Mouse (Mus musculus) right cerebral cortex, postnatal 10 days (tissue): Measurements from ENCODE around the gene Entpd7.
A peak's percentile ranks its signal among the peaks of the same experiment; 100 is the strongest.

Experiments
- DNase-seq, 2 experiments: peaks; one replicate each; pipeline ENCODE4 v3.0.0; 2021; ENCODE audit warnings: low spot score in 2 of 2

Gene Entpd7

GRCm38 (mm10) chr19:43689419-43690246 is at the start of gene Entpd7:
Entpd7 (plus strand) TSS chr19:43689672.
- DNase-seq, result peak; percentile 98 to 99

- no peak for DNase-seq
These were observed 47.6 kb upstream of the Entpd7 start for GRCm38 (mm10) chr19:43641833-43642232.

GRCm38 (mm10) chr19:43642843-43643242 is 46.6 kb upstream of the Entpd7 start:
- DNase-seq, result no peak

- no peak for DNase-seq
These were observed 44.0 kb upstream of the Entpd7 start for GRCm38 (mm10) chr19:43645508-43645907.

GRCm38 (mm10) chr19:43646852-43647251 is 42.6 kb upstream of the Entpd7 start:
- DNase-seq, result no peak

DNA sequence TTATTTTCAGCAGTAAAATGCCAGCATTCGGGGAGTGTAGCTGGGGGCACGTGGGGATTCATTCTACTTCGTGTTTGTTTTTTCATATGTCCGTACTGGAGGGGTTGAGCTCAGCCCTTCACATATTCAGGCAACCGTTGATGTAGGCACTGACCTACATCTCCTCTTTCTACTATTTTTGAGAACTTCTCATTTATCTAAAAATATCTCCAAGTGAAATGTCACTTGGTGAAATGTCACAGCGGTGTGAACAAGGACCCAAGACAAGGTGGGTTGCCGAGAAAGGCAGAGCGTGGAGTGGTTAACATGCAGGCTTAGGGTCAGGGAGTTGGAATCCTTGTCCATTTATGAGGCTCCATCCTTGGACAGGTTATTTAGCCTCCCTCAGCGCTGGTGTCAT is 42.2 kb upstream of the Entpd7 start:
- DNase-seq, result no peak

GRCm38 (mm10) chr19:43648343-43648742 is 41.1 kb upstream of the Entpd7 start:
- no peak for DNase-seq

DNA sequence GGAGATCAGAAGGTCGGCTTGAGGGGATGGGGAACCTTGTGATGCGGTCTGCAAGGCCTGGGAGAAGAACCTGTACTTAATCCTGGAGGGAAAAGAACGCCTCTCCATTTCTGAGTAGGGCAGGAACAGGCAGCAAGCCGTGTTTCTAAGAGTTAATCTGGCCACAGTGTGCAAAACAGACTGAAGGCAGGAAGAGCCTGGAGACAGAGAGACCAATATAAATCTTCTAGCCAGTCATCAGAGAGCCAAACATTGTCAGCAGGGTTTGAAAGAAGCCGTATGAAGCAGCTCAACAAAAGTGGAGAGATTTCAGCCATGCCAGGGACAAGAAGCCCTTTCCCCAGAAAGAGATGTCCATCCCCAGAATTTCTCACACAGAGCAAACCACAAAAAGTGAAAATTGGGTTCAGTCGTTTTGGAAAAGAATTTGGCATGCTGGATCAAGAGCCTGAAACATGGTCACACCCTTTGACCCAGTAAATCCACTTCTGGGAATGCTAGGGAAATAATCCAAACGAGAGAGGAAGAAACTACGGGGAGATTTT is 38.2 kb upstream of the Entpd7 start:
- DNase-seq, result no peak

DNA sequence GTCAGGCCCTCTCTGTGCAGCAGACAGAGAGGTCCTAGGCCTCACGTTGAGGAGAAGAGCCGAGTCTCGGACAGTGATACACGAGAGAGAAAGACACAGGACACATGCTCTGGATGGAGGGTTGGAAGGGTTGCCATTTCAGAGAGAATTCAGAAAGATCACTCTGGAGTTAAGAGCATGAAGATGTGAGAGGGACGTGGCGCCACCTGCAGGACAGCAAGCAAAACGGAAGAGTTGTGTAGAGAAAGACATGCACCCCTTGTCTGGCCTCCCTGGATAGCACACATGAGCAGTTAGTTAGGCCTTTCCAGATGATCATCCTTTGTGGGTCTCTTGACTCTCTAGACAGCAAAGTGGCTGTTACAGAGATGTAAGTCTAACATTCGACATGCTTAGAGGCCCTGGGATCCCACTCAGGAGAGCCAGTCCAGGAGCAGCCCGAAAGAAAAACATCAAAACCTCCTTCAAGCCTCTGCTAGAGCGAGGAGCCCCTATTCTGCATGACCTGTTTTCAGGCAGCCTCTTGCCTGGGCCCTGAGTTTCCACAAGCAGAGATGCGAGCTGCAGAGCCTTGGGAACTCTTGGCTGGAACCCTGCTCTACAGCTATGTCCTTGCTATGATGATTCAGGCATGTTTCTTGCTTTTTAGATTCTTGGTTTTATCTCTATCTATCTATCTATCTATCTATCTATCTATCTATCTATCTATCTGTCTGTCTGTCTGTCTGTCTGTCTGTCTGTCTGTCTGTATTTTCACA is 33.6 kb upstream of the Entpd7 start:
- peak; percentile 68 to 88 for DNase-seq

GRCm38 (mm10) chr19:43659632-43660031 is 29.8 kb upstream of the Entpd7 start:
- no peak for DNase-seq

DNA sequence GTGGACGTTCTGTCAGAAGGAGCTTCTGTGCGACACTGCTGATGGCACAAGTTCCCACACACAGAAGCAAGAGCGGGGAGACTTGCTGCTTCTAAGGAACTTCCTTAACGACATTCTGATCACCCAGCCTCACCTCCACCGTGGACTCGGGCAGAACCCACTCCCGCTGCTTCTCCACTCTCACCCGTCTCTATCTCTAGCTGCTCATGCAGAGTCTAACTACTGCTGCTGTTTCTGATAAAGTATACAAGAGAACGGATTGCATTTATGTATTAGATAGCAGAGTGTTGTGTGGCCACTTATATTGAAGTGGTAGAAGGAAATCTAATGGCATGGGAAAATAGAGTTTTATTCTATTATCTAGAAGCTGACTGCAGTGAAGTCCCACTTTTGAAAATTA is 28.7 kb upstream of the Entpd7 start:
- no peak for DNase-seq

GRCm38 (mm10) chr19:43662176-43662967 is 27.1 kb upstream of the Entpd7 start:
- peak in 1 of 2 experiments; percentile 39 for DNase-seq

DNA sequence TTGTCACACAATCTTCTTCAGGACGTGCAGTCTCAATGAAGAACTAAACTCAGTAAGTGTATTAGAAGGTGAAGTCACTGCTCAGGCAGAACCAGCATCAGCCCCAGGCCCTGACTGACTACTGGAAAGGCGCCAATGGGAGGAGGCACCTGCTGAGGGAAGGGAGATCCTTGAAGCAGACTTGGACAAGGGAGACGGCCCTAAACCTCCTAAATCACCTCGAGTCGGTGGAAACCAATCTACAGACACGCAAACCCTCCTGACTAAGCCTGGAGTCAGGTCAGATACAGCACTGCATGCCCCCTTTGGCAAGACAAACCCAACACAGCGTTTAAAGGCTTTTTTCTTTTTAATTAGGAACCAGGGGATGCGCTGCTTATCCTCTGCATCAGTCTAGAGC is 26.0 kb upstream of the Entpd7 start:
- no peak for DNase-seq

DNA sequence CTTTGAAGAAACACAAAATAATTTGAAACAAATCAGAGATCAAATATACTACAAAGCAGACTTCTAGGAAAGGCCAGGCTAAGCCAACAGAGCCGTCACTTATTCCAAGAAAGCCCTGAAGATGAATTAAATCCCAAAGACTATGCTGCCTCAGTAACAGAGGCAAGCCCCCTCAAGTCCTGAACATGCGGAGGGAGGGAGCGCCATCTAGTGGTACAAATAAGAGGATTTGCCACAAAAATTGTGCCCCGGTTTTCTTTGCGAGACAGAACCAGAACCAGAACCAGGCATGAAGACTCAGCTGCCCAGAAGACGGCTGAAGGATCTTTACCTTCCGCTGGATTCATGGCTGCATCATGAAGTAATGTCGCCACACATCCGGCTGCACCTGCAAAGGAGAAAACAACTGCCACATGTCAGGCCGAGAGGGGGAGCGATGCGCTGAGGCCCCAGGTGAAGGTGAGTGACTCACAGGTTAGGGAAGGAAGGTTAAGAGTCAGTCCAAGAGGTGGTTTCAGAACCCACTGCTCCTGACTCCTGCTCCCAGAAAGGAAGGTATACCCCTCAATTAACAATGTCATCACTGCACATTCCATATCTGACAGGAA is 23.9 kb upstream of the Entpd7 start:
- DNase-seq, result peak; percentile 53 to 69

DNA sequence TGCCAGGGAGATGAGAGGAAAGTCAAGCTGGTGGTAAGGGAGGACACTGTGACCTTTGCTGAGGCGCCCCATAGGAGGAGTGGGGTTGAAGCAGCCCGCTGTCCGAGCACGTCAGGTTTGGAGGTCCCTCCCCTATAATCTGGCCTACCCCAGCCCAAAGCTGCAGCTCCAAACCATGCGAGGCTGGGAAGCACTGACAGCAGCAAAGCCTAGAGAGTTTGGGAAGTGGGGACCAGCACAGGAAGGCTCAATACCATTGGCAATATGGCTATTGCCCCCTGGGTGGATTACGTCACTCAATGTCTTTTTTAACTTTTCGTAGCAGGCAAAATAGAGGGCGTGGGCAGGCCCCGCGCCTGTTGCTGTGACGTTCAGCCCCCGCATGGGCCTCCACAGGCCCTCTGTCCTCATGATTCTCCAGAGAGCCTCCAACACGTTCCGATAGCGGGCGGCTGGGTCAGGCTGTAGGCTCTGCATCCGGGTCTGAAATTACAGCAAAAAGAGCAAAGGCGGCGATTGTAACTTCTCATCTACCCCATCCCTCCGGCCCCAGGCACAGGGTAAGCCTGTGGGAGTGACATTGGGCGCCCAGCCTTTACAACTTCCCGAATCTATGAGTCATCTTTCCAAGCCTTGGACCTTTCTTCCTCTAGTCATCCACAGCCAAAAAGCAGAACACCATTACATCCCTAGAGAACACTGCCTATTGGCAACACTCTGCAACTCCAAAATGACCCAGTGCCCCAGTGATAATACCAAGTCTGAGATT is 22.6 kb upstream of the Entpd7 start:
- no peak for DNase-seq

DNA sequence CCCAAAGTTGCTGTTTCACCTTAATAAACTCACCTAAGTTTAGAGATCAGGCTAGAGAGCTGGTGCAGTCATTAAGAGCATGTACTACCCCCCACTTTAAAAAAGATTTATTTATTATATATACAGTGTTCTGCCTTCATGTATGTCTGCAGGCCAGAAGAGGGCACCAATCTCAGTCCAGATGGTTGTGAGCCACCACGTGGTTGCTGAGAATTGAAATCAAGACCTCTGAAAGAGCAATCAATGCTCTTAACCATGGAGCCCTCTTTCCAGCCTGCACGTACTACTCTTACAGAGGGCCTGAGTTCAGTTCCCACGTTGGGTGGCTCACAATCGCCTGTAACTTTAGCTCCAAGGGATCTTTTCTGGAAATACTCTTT is 22.1 kb upstream of the Entpd7 start:
- no peak for DNase-seq

- no peak for DNase-seq
These were observed 20.2 kb upstream of the Entpd7 start for GRCm38 (mm10) chr19:43669136-43669759.

- DNase-seq, result no peak
These were observed 18.4 kb upstream of the Entpd7 start for GRCm38 (mm10) chr19:43671054-43671453.

GRCm38 (mm10) chr19:43673513-43674315 is 15.8 kb upstream of the Entpd7 start:
- DNase-seq, result no peak
